Mouse (Mus musculus) liver, embryonic 14.5 days (tissue): ENCODE data around the gene Htt.

Source experiments
- CTCF ChIP-seq: IDR thresholded peaks from 2 replicates; pipeline ENCODE4 v1.5.1; 2016; ENCODE audit warnings: antibody characterized with exemption, low read depth, control low read depth
- EP300 ChIP-seq: IDR thresholded peaks from 2 replicates; pipeline ENCODE4 v1.6.1; 2016; ENCODE audit warnings: antibody characterized with exemption, low read depth

GRCm38 (mm10) chr5:34907230-34907629 lies 145.7 kb downstream of the Htt start:
- TF ChIP-seq CTCF, result no peak
- TF ChIP-seq EP300, result no peak
